Mouse (Mus musculus) kidney, adult 2 months (tissue): Measurements from ENCODE around the gene Pde4d.

Experiments used
- CTCF ChIP-seq: fragments of 200-500 bp; conservative IDR thresholded peaks from 2 replicates; pipeline ENCODE4 v1.5.1; 2011; ENCODE audit warnings: low read depth, mild to moderate bottlenecking, control low read depth, low read length, moderate library complexity, mixed read lengths; ENCODE audit not compliant: insufficient read depth, insufficient read length
- POLR2A ChIP-seq: fragments of 200-500 bp; IDR thresholded peaks from one replicate; pipeline ENCODE4 v1.6.1; 2011; ENCODE audit warnings: low read depth, low read length, control low read depth

DNA sequence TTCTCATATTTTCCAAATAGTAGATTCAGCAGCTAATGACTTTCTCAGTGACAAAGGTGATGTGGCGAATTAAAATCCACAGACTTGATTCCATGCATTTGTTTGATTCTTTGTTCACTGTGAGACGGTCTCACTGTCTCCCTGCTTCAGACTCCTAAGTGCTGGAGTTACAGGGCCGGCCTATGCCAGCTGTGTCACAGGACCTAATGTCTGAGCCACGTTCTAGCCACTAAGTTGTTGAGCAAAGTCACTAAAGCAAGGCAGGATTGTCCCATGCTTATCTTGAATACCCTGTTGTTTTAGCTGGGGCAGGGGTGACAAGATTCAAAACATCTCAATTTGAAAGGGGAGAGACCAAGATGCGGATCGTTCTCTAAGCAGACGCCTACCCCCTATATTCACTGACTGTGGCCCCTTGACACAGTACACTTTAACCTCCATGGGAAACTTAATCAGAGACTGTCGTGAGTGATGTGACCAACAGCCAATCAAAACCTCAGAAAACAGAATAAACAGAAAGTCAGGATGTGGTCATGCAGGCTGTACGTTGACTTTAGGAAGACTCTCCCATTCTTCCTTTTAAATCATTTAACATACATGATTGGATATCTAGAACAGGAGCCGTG is 1195.6 kb downstream of the Pde4d start:
- TF ChIP-seq CTCF = no peak
- TF ChIP-seq POLR2A = no peak
